Mouse (Mus musculus): ENCODE measurements at regions not wholly inside any gene's neighbourhood (a gene's known extent, or its start where the extent isn't known, plus 50 kb on each side); places are given as distances from the start of the nearest gene placed in this dataset.
A peak's percentile ranks its signal among the peaks of the same experiment; 100 is the strongest.

- 73% methylated on average over 5 of the region's 5 CpGs for whole genome bisulfite sequencing (ENCODE audit: insufficient replicate concordance)
- no peaks in the 10 kb centered on the region for H3K9me3 ChIP-seq (replicated peaks)
- no peak overlapping the region for H3K9ac ChIP-seq
- no peak overlapping the region for H3K4me2 ChIP-seq
- H3K4me3 ChIP-seq (replicated peaks) = no peak overlapping the region
- H3K4me1 ChIP-seq (replicated peaks) = peaks cover 10% of the 10 kb centered on the region
- no peak for ATAC-seq (ENCODE audit: insufficient read depth)
- H3K27me3 ChIP-seq = no peaks in the 10 kb centered on the region
- no peak overlapping the region for H3K27ac ChIP-seq (replicated peaks)
- H3K36me3 ChIP-seq (replicated peaks) = no peaks in the 10 kb centered on the region
Measured at GRCm38 (mm10) chr6:31167732-31168131, 208.9 kb upstream of the Klf14 start.

GRCm38 (mm10) chr6:31168730-31169129, 209.9 kb upstream of the Klf14 start:
- Histone ChIP-seq H3K9ac (no peak overlapping the region), H3K27me3 (no peaks in the 10 kb centered on the region), H3K4me1 (replicated peaks) (peaks cover 10% of the 10 kb centered on the region), H3K9me3 (replicated peaks) (no peaks in the 10 kb centered on the region), H3K36me3 (replicated peaks) (no peaks in the 10 kb centered on the region), H3K4me2 (no peak overlapping the region), H3K4me3 (replicated peaks) (no peak overlapping the region), H3K27ac (replicated peaks) (no peak overlapping the region)
- WGBS (ENCODE audit: insufficient replicate concordance) = 52% methylated on average over 3 of the region's 3 CpGs
- no peak for ATAC-seq (ENCODE audit: insufficient read depth)

- H3K9me3 ChIP-seq (replicated peaks) = no peaks in the 10 kb centered on the region
- ATAC-seq (ENCODE audit: insufficient read depth) = peak; percentile 57; the same call in 1 of the 2 replicates
- peak overlapping the region; percentile 18; the same call in 1 of the 2 replicates for H3K4me2 ChIP-seq
- no peaks in the 10 kb centered on the region for H3K36me3 ChIP-seq (replicated peaks)
- H3K27ac ChIP-seq (replicated peaks) = no peak overlapping the region
- H3K9ac ChIP-seq = no peak overlapping the region
- H3K4me3 ChIP-seq (replicated peaks) = no peak overlapping the region
- WGBS (ENCODE audit: insufficient replicate concordance) = 27% methylated on average over 9 of the region's 9 CpGs
- H3K27me3 ChIP-seq = no peaks in the 10 kb centered on the region
- H3K4me1 ChIP-seq (replicated peaks) = peaks cover 10% of the 10 kb centered on the region
Measured at GRCm38 (mm10) chr6:31169343-31169742, 210.5 kb upstream of the Klf14 start.

- H3K9me3 ChIP-seq (replicated peaks) = no peaks in the 10 kb centered on the region
- H3K36me3 ChIP-seq (replicated peaks) = no peaks in the 10 kb centered on the region
- no peak for ATAC-seq (ENCODE audit: insufficient read depth)
- no peak overlapping the region for H3K9ac ChIP-seq
- H3K27me3 ChIP-seq = no peaks in the 10 kb centered on the region
- no peak overlapping the region for H3K4me3 ChIP-seq (replicated peaks)
- peaks cover 10% of the 10 kb centered on the region for H3K4me1 ChIP-seq (replicated peaks)
- WGBS (ENCODE audit: insufficient replicate concordance) = 55% methylated on average over 9 of the region's 9 CpGs
- H3K27ac ChIP-seq (replicated peaks) = no peak overlapping the region
- H3K4me2 ChIP-seq = no peak overlapping the region
Measured at GRCm38 (mm10) chr6:31169868-31170600, 211.2 kb upstream of the Klf14 start.

GRCm38 (mm10) chr6:31171831-31172569, 213.1 kb upstream of the Klf14 start:
- WGBS (ENCODE audit: insufficient replicate concordance) = 74% methylated on average over 10 of the region's 10 CpGs
- no peak overlapping the region for H3K4me3 ChIP-seq (replicated peaks)
- no peaks in the 10 kb centered on the region for H3K36me3 ChIP-seq (replicated peaks)
- no peak overlapping the region for H3K27ac ChIP-seq (replicated peaks)
- no peaks in the 10 kb centered on the region for H3K9me3 ChIP-seq (replicated peaks)
- H3K4me1 ChIP-seq (replicated peaks) = peaks cover 10% of the 10 kb centered on the region
- no peaks in the 10 kb centered on the region for H3K27me3 ChIP-seq
- H3K9ac ChIP-seq = no peak overlapping the region
- no peak for ATAC-seq (ENCODE audit: insufficient read depth)
- no peak overlapping the region for H3K4me2 ChIP-seq

- Histone ChIP-seq H3K4me2 (no peak overlapping the region), H3K9ac (no peak overlapping the region), H3K27me3 (no peaks in the 10 kb centered on the region), H3K27ac (replicated peaks) (no peak overlapping the region), H3K9me3 (replicated peaks) (no peaks in the 10 kb centered on the region), H3K36me3 (replicated peaks) (no peaks in the 10 kb centered on the region), H3K4me1 (replicated peaks) (no peaks in the 10 kb centered on the region), H3K4me3 (replicated peaks) (no peak overlapping the region)
- WGBS (ENCODE audit: insufficient replicate concordance) = 66% methylated on average over 6 of the region's 6 CpGs
- no peak for ATAC-seq (ENCODE audit: insufficient read depth)
Measured at GRCm38 (mm10) chr6:31175769-31176168, 216.9 kb upstream of the Klf14 start.

- ATAC-seq (ENCODE audit: insufficient read depth) = no peak
- WGBS (ENCODE audit: insufficient replicate concordance) = 48% methylated on average over 8 of the region's 8 CpGs
Measured at GRCm38 (mm10) chr6:31176368-31176767, 217.5 kb upstream of the Klf14 start.

GRCm38 (mm10) chr6:31176831-31177230, 218.0 kb upstream of the Klf14 start:
- Histone ChIP-seq H3K27ac (replicated peaks) (no peak overlapping the region), H3K4me1 (replicated peaks) (no peaks in the 10 kb centered on the region), H3K36me3 (replicated peaks) (no peaks in the 10 kb centered on the region), H3K4me2 (no peak overlapping the region), H3K9ac (no peak overlapping the region), H3K27me3 (no peaks in the 10 kb centered on the region), H3K4me3 (replicated peaks) (no peak overlapping the region), H3K9me3 (replicated peaks) (no peaks in the 10 kb centered on the region)
- 67% methylated on average over 1 of the region's 1 CpGs for WGBS (ENCODE audit: insufficient replicate concordance)
- ATAC-seq (ENCODE audit: insufficient read depth) = no peak

More at GRCm38 (mm10) chr6:31176368-31176767, 217.5 kb upstream of the Klf14 start:
- Histone ChIP-seq H3K27me3 (no peaks in the 10 kb centered on the region), H3K4me1 (replicated peaks) (no peaks in the 10 kb centered on the region), H3K9me3 (replicated peaks) (no peaks in the 10 kb centered on the region), H3K4me2 (no peak overlapping the region), H3K4me3 (replicated peaks) (no peak overlapping the region), H3K36me3 (replicated peaks) (no peaks in the 10 kb centered on the region), H3K9ac (no peak overlapping the region), H3K27ac (replicated peaks) (no peak overlapping the region)

GRCm38 (mm10) chr6:31178201-31178880, 219.5 kb upstream of the Klf14 start:
- no peaks in the 10 kb centered on the region for H3K9me3 ChIP-seq (replicated peaks)
- no peak for ATAC-seq (ENCODE audit: insufficient read depth)
- H3K4me1 ChIP-seq (replicated peaks) = peaks cover 11% of the 10 kb centered on the region
- no peak overlapping the region for H3K27ac ChIP-seq (replicated peaks)
- no peak overlapping the region for H3K4me3 ChIP-seq (replicated peaks)
- H3K9ac ChIP-seq = no peak overlapping the region
- no peaks in the 10 kb centered on the region for H3K36me3 ChIP-seq (replicated peaks)
- 54% methylated on average over 8 of the region's 8 CpGs for WGBS (ENCODE audit: insufficient replicate concordance)
- H3K4me2 ChIP-seq = no peak overlapping the region
- no peaks in the 10 kb centered on the region for H3K27me3 ChIP-seq

GRCm38 (mm10) chr6:31182284-31182683, 216.3 kb upstream of the Mkln1 start:
- WGBS (ENCODE audit: insufficient replicate concordance) = 72% methylated on average over 6 of the region's 6 CpGs
- Histone ChIP-seq H3K9ac (no peak overlapping the region), H3K9me3 (replicated peaks) (no peaks in the 10 kb centered on the region; the same call in 1 of the 2 replicates), H3K36me3 (replicated peaks) (no peaks in the 10 kb centered on the region), H3K27me3 (no peaks in the 10 kb centered on the region), H3K4me3 (replicated peaks) (no peak overlapping the region), H3K27ac (replicated peaks) (no peak overlapping the region), H3K4me2 (no peak overlapping the region), H3K4me1 (replicated peaks) (peaks cover 14% of the 10 kb centered on the region)
- no peak for ATAC-seq (ENCODE audit: insufficient read depth)

- no peak overlapping the region for H3K27ac ChIP-seq (replicated peaks)
- H3K4me2 ChIP-seq = peak overlapping the region; percentile 40
- ATAC-seq (ENCODE audit: insufficient read depth) = peak; percentile 79; the same call in 1 of the 2 replicates
- 22% methylated on average over 5 of the region's 5 CpGs for WGBS (ENCODE audit: insufficient replicate concordance)
- no peak overlapping the region for H3K4me3 ChIP-seq (replicated peaks)
- H3K36me3 ChIP-seq (replicated peaks) = no peaks in the 10 kb centered on the region
- peaks cover 14% of the 10 kb centered on the region for H3K4me1 ChIP-seq (replicated peaks)
- no peaks in the 10 kb centered on the region for H3K27me3 ChIP-seq
- H3K9me3 ChIP-seq (replicated peaks) = no peaks in the 10 kb centered on the region; the same call in 1 of the 2 replicates
- no peak overlapping the region for H3K9ac ChIP-seq
Measured at GRCm38 (mm10) chr6:31183127-31183526, 215.4 kb upstream of the Mkln1 start.

Measured in liver, embryonic 15.5 days (tissue).